Mouse (Mus musculus) CH12.LX (cell line): ENCODE data around the gene Gm49354. TPM values are rescaled to one million over a fixed set of nuclear protein-coding genes. Genes with fewer than 3 reads are reported as not detected.

Experiments
- DNase-seq: peaks from one replicate; pipeline ENCODE4 v3.0.0-alpha.2; 2013; ENCODE audit errors: extremely low read depth
- H3K27ac ChIP-seq: 2 replicates; pipeline ENCODE4 v1.5.1; 2012; ENCODE audit warnings: low read depth, mild to moderate bottlenecking, control low read depth, moderate library complexity; ENCODE audit not compliant: insufficient read depth
- H3K27me3 ChIP-seq: replicated peaks from 2 replicates; pipeline ENCODE3; 2012; ENCODE audit warnings: inconsistent platforms
- H3K36me3 ChIP-seq, 2 experiments: replicated peaks in 1 of 2; 2 replicates each; pipeline versions ENCODE3 to v1.6.1; 2012; ENCODE audit warnings: inconsistent platforms in 1 of 2, low read length in 1 of 2, mild to moderate bottlenecking in 1 of 2, mixed read lengths in 1 of 2, moderate library complexity in 1 of 2; ENCODE audit not compliant: control insufficient read depth in 1 of 2, insufficient read depth in 1 of 2
- H3K4me1 ChIP-seq, 2 experiments: 2 replicates each; pipeline ENCODE4 v1.6.1; 2012; ENCODE audit warnings: inconsistent platforms in 1 of 2, moderate library complexity in 1 of 2; ENCODE audit not compliant: insufficient read depth in 2 of 2, control insufficient read depth in 1 of 2
- H3K4me2 ChIP-seq: 2 replicates; pipeline ENCODE4 v1.6.1; 2012; ENCODE audit warnings: low read depth, mild to moderate bottlenecking, control low read depth; ENCODE audit not compliant: poor library complexity, insufficient read depth, severe bottlenecking
- H3K4me3 ChIP-seq, 3 experiments: fragments of 150-350 bp in 1 of 3; sonication (generic) in 1 of 3; replicated peaks in 1 of 3; 2 replicates each; pipeline versions ENCODE3 to v1.5.1; 2011 to 2012; ENCODE audit warnings: low read depth in 2 of 3, low read length in 2 of 3, mild to moderate bottlenecking in 2 of 3, moderate library complexity in 2 of 3, control low read depth in 1 of 3, improper control_type of control experiment in 1 of 3, inconsistent platforms in 1 of 3, mixed read lengths in 1 of 3; ENCODE audit not compliant: poor library complexity in 1 of 3
- H3K79me2 ChIP-seq: replicated peaks from 2 replicates; pipeline ENCODE4 v1.6.1; 2012; ENCODE audit warnings: mild to moderate bottlenecking, moderate library complexity; ENCODE audit not compliant: control insufficient read depth, poor library complexity, insufficient read depth, severe bottlenecking; ENCODE audit errors: extremely low read depth
- H3K9ac ChIP-seq: 2 replicates; pipeline ENCODE4 v1.6.1; 2012; ENCODE audit warnings: low read depth, mild to moderate bottlenecking, control low read depth, moderate library complexity; ENCODE audit not compliant: insufficient read depth
- H3K9me3 ChIP-seq: replicated peaks from 2 replicates; pipeline ENCODE3; 2012; ENCODE audit warnings: low read length, inconsistent platforms, mixed read lengths
- CTCF ChIP-seq, 2 experiments: IDR thresholded peaks in 1 of 2; conservative IDR thresholded peaks in 1 of 2; 2 replicates each; pipeline ENCODE4 v1.5.1; 2011 to 2012; ENCODE audit warnings: low read depth in 2 of 2, low read length in 2 of 2, improper control_type of control experiment in 1 of 2, inconsistent platforms in 1 of 2, mild to moderate bottlenecking in 1 of 2, moderate library complexity in 1 of 2
- ELF1 ChIP-seq: IDR thresholded peaks from 2 replicates; pipeline ENCODE4 v1.6.1; 2014; ENCODE audit warnings: low read depth, mild to moderate bottlenecking, inconsistent platforms, low read length, improper control_type of control experiment
- ETS1 ChIP-seq: conservative IDR thresholded peaks from 2 replicates; pipeline ENCODE4 v1.6.1; 2012; ENCODE audit warnings: low read depth, mild to moderate bottlenecking, inconsistent platforms, low read length, improper control_type of control experiment, moderate library complexity
- IRF4 ChIP-seq: IDR thresholded peaks from 2 replicates; pipeline ENCODE4 v1.6.1; 2014; ENCODE audit warnings: low read depth, mild to moderate bottlenecking, inconsistent platforms, low read length, improper control_type of control experiment
- JUN ChIP-seq: IDR thresholded peaks from 2 replicates; pipeline ENCODE4 v1.6.1; 2011; ENCODE audit warnings: low read depth, mild to moderate bottlenecking, low read length, improper control_type of control experiment, moderate library complexity; ENCODE audit not compliant: insufficient read depth
- MXI1 ChIP-seq: IDR thresholded peaks from 2 replicates; pipeline ENCODE4 v1.6.1; 2011; ENCODE audit warnings: mild to moderate bottlenecking, low read depth, low read length, improper control_type of control experiment
- NELFE ChIP-seq: IDR thresholded peaks from 2 replicates; pipeline ENCODE4 v1.6.1; 2011; ENCODE audit warnings: low read depth, low read length, improper control_type of control experiment
- NRF1 ChIP-seq: IDR thresholded peaks from 2 replicates; pipeline ENCODE4 v1.6.1; 2014; ENCODE audit warnings: low read depth, mild to moderate bottlenecking, inconsistent platforms, low read length, improper control_type of control experiment, moderate library complexity
- PAX5 ChIP-seq: IDR thresholded peaks from 2 replicates; pipeline ENCODE4 v1.6.1; 2012; ENCODE audit warnings: low read length, inconsistent platforms, mixed read lengths
- POLR2A ChIP-seq: IDR thresholded peaks from 2 replicates; pipeline ENCODE4 v1.6.1; 2011; ENCODE audit warnings: low read depth, mild to moderate bottlenecking, improper control_type of control experiment, low read length
- RAD21 ChIP-seq: IDR thresholded peaks from 2 replicates; pipeline ENCODE4 v1.6.1; 2011; ENCODE audit warnings: low read depth, mild to moderate bottlenecking, low read length, improper control_type of control experiment, moderate library complexity
- SMC3 ChIP-seq: IDR thresholded peaks from 2 replicates; pipeline ENCODE4 v1.6.1; 2011; ENCODE audit warnings: low read depth, low read length, improper control_type of control experiment
- TCF12 ChIP-seq: IDR thresholded peaks from 2 replicates; pipeline ENCODE4 v1.6.1; 2014; ENCODE audit warnings: low read depth, mild to moderate bottlenecking, inconsistent platforms, low read length, improper control_type of control experiment
- UBTF ChIP-seq: IDR thresholded peaks from 2 replicates; pipeline ENCODE4 v1.6.1; 2012; ENCODE audit warnings: low read depth, mild to moderate bottlenecking, inconsistent platforms, low read length, improper control_type of control experiment, moderate library complexity
- ZC3H11A ChIP-seq: IDR thresholded peaks from 2 replicates; pipeline ENCODE4 v1.6.1; 2012; ENCODE audit warnings: low read depth, mild to moderate bottlenecking, inconsistent platforms, low read length, improper control_type of control experiment
- ZKSCAN1 ChIP-seq: IDR thresholded peaks from 2 replicates; pipeline ENCODE4 v1.6.1; 2012; ENCODE audit warnings: low read depth, inconsistent platforms, low read length, improper control_type of control experiment, borderline replicate concordance
- dilution Hi-C: fragments of 300-500 bp; cut with MboI; formaldehyde crosslinking; loops from 2 replicates; pipeline ENCODE4 v1.14.3; 2020; ENCODE audit warnings: low sequenced_read_pairs; ENCODE audit not compliant: extremely low pct_unique_long_range_greater_than_20kb, extremely low pct_ligation_motif_present
- in situ Hi-C: fragments of 300-500 bp; cut with MboI; formaldehyde crosslinking; loops from 3 replicates; pipeline ENCODE4 v1.14.3; 2019; ENCODE audit warnings: low sequenced_read_pairs, low pct_ligation_motif_present, low pct_unique_long_range_greater_than_20kb, mixed read lengths
- polyA plus RNA-seq: library from polyadenylated mRNA; unstranded; fragments of >175 nt; gene quantifications from 2 replicates; pipeline ENCODE4 v1.2.1, GENCODE M21; 2012; ENCODE audit warnings: low read depth; ENCODE audit not compliant: insufficient read length
- total RNA-seq, 2 experiments: library from RNA; depleted of rRNA; stranded (reverse); fragments of 300-350 nt in 1 of 2; fragments of >200 nt in 1 of 2; gene quantifications; 2 replicates each; pipeline ENCODE4 v1.2.3; 2012 to 2014

Gm49354 gene
- total and polyA plus RNA-seq, 3 experiments: not detected

GRCm38 (mm10) chr13:59745462-59745861 lies 36.6 kb downstream of the Gm49354 start:
- Histone ChIP-seq H3K36me3 (no peaks in the 10 kb centered on the region), H3K9me3 (no peaks in the 10 kb centered on the region), H3K79me2 (no peaks in the 10 kb centered on the region), H3K4me2 (no peak overlapping the region), H3K27ac (no peak overlapping the region), H3K9ac (no peak overlapping the region), H3K4me3 (no peak overlapping the region), H3K4me1 (no peaks in the 10 kb centered on the region), H3K27me3 (no peaks in the 10 kb centered on the region)
- DNase-seq: no peak
- TF ChIP-seq UBTF: no peak
- TF ChIP-seq ZKSCAN1: no peak
- TF ChIP-seq JUN: no peak
- no peak for TF ChIP-seq ETS1
- TF ChIP-seq IRF4: no peak
- TF ChIP-seq NRF1: no peak
- no peak for TF ChIP-seq ZC3H11A
- TF ChIP-seq SMC3: no peak
- dilution Hi-C loops: no loop called here
- in situ Hi-C loops: loop anchor here (25.0 kb wide), 1 partner anchor 1133 kb away; the partner anchor contains the start of gene Slc28a3

DNA sequence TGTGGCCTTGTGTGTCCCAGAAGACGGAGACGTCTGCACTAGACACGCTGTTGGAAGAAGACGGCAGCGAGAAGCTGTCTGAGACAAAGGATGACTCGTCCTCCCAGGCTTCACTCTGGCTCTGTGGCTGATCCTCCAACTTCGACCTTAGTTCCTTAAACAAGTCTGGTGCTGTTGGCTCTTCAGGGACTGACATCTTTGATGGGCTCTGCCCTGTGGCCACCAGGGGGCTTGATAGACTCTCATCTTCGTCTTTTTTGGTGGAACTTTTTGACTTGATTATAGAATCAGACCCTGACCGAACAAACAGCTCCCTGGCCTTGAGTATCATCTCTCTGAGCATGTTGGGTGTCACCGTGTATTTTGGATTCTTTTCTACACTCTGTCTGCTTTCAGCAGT lies 40.3 kb downstream of the Gm49354 start:
- TF ChIP-seq PAX5 (no peak), SMC3 (peak; percentile 43), RAD21 (peak; percentile 16), POLR2A (no peak), TCF12 (no peak), ELF1 (no peak), CTCF (conservative IDR thresholded peaks at IDR 0.05 in 1 of 2, IDR thresholded peaks at IDR 0.05 in 1 of 2; ENCODE audit: low read depth in 2 of 2, low read length in 2 of 2) (peak in 1 of 2 experiments; percentile 65; a peak in 3 of 4 replicates)
- Histone ChIP-seq H3K9me3 (no peaks in the 10 kb centered on the region), H3K27me3 (no peaks in the 10 kb centered on the region), H3K4me3 (no peak overlapping the region), H3K9ac (no peak overlapping the region), H3K4me2 (no peak overlapping the region), H3K27ac (no peak overlapping the region), H3K79me2 (no peaks in the 10 kb centered on the region), H3K4me1 (no peaks in the 10 kb centered on the region), H3K36me3 (no peaks in the 10 kb centered on the region)
- DNase-seq: peak; percentile 29
- in situ Hi-C loops: loop anchor here (25.0 kb wide), 1 partner anchor 1129 kb away; the partner anchor contains the start of gene Slc28a3
- dilution Hi-C loops: no loop called here

- TF ChIP-seq MXI1 (no peak), ZKSCAN1 (no peak), NELFE (no peak), IRF4 (no peak), UBTF (no peak)
- in situ Hi-C loops: loop anchor here (25.0 kb wide), 1 partner anchor 1129 kb away; the partner anchor contains the start of gene Slc28a3
- H3K4me3 ChIP-seq: no peak overlapping the region
- dilution Hi-C loops: no loop called here
- H3K9ac ChIP-seq: no peak overlapping the region
- no peaks in the 10 kb centered on the region for H3K36me3 ChIP-seq
- H3K9me3 ChIP-seq: no peaks in the 10 kb centered on the region
- H3K4me2 ChIP-seq: no peak overlapping the region
- H3K27me3 ChIP-seq: no peaks in the 10 kb centered on the region
- H3K27ac ChIP-seq: no peak overlapping the region
- no peak for DNase-seq
- H3K4me1 ChIP-seq: no peaks in the 10 kb centered on the region
- no peaks in the 10 kb centered on the region for H3K79me2 ChIP-seq
Observed at GRCm38 (mm10) chr13:59741096-59741495, 40.9 kb downstream of the Gm49354 start.
